Mouse (Mus musculus): ENCODE results near the gene Grm4.

DNA sequence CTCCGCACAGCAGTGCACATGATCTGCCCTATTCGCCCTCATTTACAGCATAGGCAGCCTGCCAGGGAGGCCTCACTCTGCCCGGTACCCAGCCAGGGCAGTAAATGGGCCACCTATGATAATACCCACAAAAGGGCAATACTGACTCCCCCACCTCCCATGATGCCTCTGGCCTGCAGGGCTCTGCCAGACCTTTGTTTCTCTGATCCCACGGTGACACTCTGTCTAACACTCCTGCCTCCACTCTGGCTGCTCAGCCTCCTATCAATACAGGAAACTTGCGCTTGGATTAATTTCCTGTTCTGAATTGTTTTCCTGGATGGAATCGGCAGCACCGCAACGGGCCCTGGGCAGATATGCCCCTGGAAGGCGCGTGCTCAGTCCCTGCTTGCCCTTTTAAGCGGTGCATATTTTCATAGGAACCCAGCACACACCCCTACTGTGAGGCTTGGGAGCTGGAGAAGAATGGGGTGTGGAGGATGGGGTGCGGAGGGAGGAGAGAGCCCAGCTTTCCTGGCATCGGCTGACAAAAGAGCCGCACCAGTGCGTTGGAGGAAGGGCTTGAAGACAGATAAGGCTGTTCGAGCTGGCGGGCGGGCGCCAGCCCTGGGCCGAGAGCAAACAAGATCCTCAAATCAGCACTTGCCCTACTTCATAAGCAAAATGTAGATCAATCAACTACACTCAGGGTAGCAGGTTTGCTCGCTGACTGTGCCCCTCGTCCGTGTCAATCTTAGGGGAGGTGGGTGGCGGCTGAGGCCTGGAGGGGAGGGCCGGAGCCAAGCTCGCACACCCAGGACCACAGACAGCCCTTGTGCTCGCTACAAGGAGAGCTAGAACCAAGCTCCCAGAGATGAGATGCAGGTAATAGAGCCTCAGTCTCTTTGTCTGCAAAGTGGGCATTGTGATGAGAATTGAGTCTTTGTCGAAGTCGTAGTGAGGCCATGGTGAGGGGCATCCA, 40.8 kb downstream of the Grm4 start:
- TF ChIP-seq CTCF (IDR thresholded peaks at IDR 0.05; ENCODE audit: insufficient read depth, low read length) (no peak), POLR2A (IDR thresholded peaks at IDR 0.05; ENCODE audit: borderline replicate concordance, extremely low read depth, low read depth, low read length) (no peak)

Measured in lung, adult 2 months (tissue).